Mouse (Mus musculus) ovary, postnatal 10 days (tissue): ENCODE results near the gene AI837181.

Experiments
- DNase-seq: peaks from one replicate; pipeline ENCODE4 v3.0.0; 2022; ENCODE audit warnings: low spot score

Gene AI837181

GRCm38 (mm10) chr19:5447515-5448353, 22.8 kb downstream of the AI837181 start, which contains the start of gene Fosl1:
Fosl1 (plus strand) TSS chr19:5447547.
- no peak for DNase-seq

- no peak for DNase-seq
Observed at GRCm38 (mm10) chr19:5448354-5449150, 23.6 kb downstream of the AI837181 start.

- DNase-seq = no peak
Observed at GRCm38 (mm10) chr19:5449673-5450072, 24.7 kb downstream of the AI837181 start.

GRCm38 (mm10) chr19:5451766-5452165, 26.8 kb downstream of the AI837181 start:
- DNase-seq = no peak

GRCm38 (mm10) chr19:5455037-5455436, 30.1 kb downstream of the AI837181 start:
- no peak for DNase-seq

- no peak for DNase-seq
Observed at GRCm38 (mm10) chr19:5455568-5455967, 30.6 kb downstream of the AI837181 start.

GRCm38 (mm10) chr19:5456241-5456921, 31.4 kb downstream of the AI837181 start:
- DNase-seq = no peak

GRCm38 (mm10) chr19:5456922-5457745, 32.2 kb downstream of the AI837181 start:
- peak; percentile 89 for DNase-seq

GRCm38 (mm10) chr19:5457746-5458442, 33.0 kb downstream of the AI837181 start, which contains the start of gene Ccdc85b:
Ccdc85b (minus strand) TSS chr19:5457894.
- no peak for DNase-seq

GRCm38 (mm10) chr19:5459019-5459418, 34.1 kb downstream of the AI837181 start:
- no peak for DNase-seq

GRCm38 (mm10) chr19:5459896-5460295, 35.0 kb downstream of the AI837181 start:
- no peak for DNase-seq

GRCm38 (mm10) chr19:5460465-5460911, 35.5 kb downstream of the AI837181 start, which contains the start of gene Fibp:
Fibp (plus strand) TSS chr19:5460615.
- peak; percentile 80 for DNase-seq

- no peak for DNase-seq
Observed at GRCm38 (mm10) chr19:5461411-5461810, 36.5 kb downstream of the AI837181 start.

GRCm38 (mm10) chr19:5463212-5463611, 38.3 kb downstream of the AI837181 start:
- no peak for DNase-seq

GRCm38 (mm10) chr19:5463791-5464562, 39.0 kb downstream of the AI837181 start:
- no peak for DNase-seq

- DNase-seq = no peak
Observed at GRCm38 (mm10) chr19:5465037-5465436, 40.1 kb downstream of the AI837181 start.

- no peak for DNase-seq
Observed at GRCm38 (mm10) chr19:5466916-5467500, 42.1 kb downstream of the AI837181 start.

GRCm38 (mm10) chr19:5468374-5468773, 43.4 kb downstream of the AI837181 start, which contains the start of gene Ctsw:
Ctsw (minus strand) TSS chr19:5468507.
- DNase-seq = no peak

GRCm38 (mm10) chr19:5471846-5472245, 46.9 kb downstream of the AI837181 start:
- DNase-seq = no peak
